Mouse (Mus musculus) lung, postnatal 0 days (tissue): Measurements from ENCODE around the gene Extl2.

Experiments
- CTCF ChIP-seq: IDR thresholded peaks from 2 replicates; pipeline ENCODE4 v1.5.1; 2016; ENCODE audit warnings: antibody characterized with exemption, mild to moderate bottlenecking
- EP300 ChIP-seq: IDR thresholded peaks from 2 replicates; pipeline ENCODE4 v1.6.1; 2016; ENCODE audit warnings: antibody characterized with exemption, mild to moderate bottlenecking, control low read depth

- TF ChIP-seq CTCF = no peak
- no peak for TF ChIP-seq EP300
Observed at GRCm38 (mm10) chr3:116060320-116060719, 53.1 kb downstream of the Extl2 start.
